Mouse (Mus musculus) neural tube, embryonic 12.5 days (tissue): ENCODE data around the gene Stab2. TPM values are rescaled to one million over a fixed set of nuclear protein-coding genes. Genes with fewer than 3 reads are reported as not detected.

Source experiments
- polyA plus RNA-seq: library from polyadenylated mRNA; unstranded; fragments of >200 nt; fragmentation: Nextera tagmentation; extraction: Ambion mirVana; gene quantifications from 2 replicates; pipeline ENCODE4 v1.2.1, GENCODE M21; 2016

Stab2 gene
- polyA plus RNA-seq, 1 experiment from 2014 or later: 0.20 TPM

Other genes starting within 250 kb of the Stab2 start
- gene Gm49358, start 244.1 kb downstream of the Stab2 start, polyA plus RNA-seq: not detected in 2 replicates
- gene Nt5dc3, start 229.0 kb downstream of the Stab2 start, polyA plus RNA-seq: 4.3 and 4.6 TPM in 2 replicates
- gene 1700113H08Rik, start 50.0 kb upstream of the Stab2 start, polyA plus RNA-seq: 0.29 and 0.41 TPM in 2 replicates